Mouse (Mus musculus) liver, embryonic 14.5 days (tissue): Measurements from ENCODE around the gene Myrip. TPM values are rescaled to one million over a fixed set of nuclear protein-coding genes. Genes with fewer than 3 reads are reported as not detected.

Experiments
- ATAC-seq: fragments of 200-750 bp; cut with Nextera tagmentation; 2 replicates; pipeline ENCODE4 v1.8.0; 2017; ENCODE audit warnings: moderate number of reproducible peaks, mild to moderate bottlenecking, moderate library complexity; ENCODE audit not compliant: insufficient read depth
- DNase-seq, 3 experiments: peaks; one replicate each; pipeline ENCODE4 v3.0.0-alpha.2; 2012 to 2013; ENCODE audit warnings: low read depth in 3 of 3, low spot score in 3 of 3
- H3K27ac ChIP-seq: fragments of 300-500 bp; sonication (generic); 2 replicates; pipeline ENCODE4 v1.5.1; 2014; ENCODE audit warnings: moderate library complexity, mild to moderate bottlenecking, control low read depth, inconsistent platforms
- H3K27me3 ChIP-seq: fragments of 300-500 bp; sonication (generic); 2 replicates; pipeline ENCODE4 v1.6.1; 2014; ENCODE audit warnings: mild to moderate bottlenecking, low read length, moderate library complexity; ENCODE audit not compliant: control insufficient read depth, insufficient read depth
- H3K36me3 ChIP-seq: fragments of 300-500 bp; sonication (generic); replicated peaks from 2 replicates; pipeline ENCODE4 v1.6.1; 2014; ENCODE audit warnings: low read depth; ENCODE audit not compliant: control insufficient read depth, insufficient read depth
- H3K4me1 ChIP-seq, 2 experiments: fragments of 200-500 bp in 1 of 2; fragments of 300-500 bp in 1 of 2; sonication (generic) in 1 of 2; replicated peaks; 2 replicates each; pipeline ENCODE4 v1.6.1; 2012 to 2014; ENCODE audit warnings: antibody characterized with exemption in 1 of 2, inconsistent platforms in 1 of 2, low read length in 1 of 2; ENCODE audit not compliant: control insufficient read depth in 2 of 2, insufficient read depth in 2 of 2
- H3K4me2 ChIP-seq: fragments of 300-500 bp; sonication (generic); 2 replicates; pipeline ENCODE4 v1.6.1; 2014; ENCODE audit warnings: low read depth, mild to moderate bottlenecking, control low read depth, moderate library complexity
- H3K4me3 ChIP-seq, 2 experiments: fragments of 200-500 bp in 1 of 2; fragments of 300-500 bp in 1 of 2; sonication (generic) in 1 of 2; 2 replicates each; pipeline ENCODE4 v1.5.1; 2012 to 2014; ENCODE audit warnings: low read depth in 2 of 2, low read length in 2 of 2, mild to moderate bottlenecking in 2 of 2, control low read depth in 1 of 2, inconsistent platforms in 1 of 2, moderate library complexity in 1 of 2; ENCODE audit not compliant: insufficient read depth in 1 of 2
- H3K9ac ChIP-seq: fragments of 300-500 bp; sonication (generic); replicated peaks from 2 replicates; pipeline ENCODE4 v1.6.1; 2014; ENCODE audit warnings: mild to moderate bottlenecking, control low read depth, moderate library complexity
- H3K9me3 ChIP-seq: fragments of 300-500 bp; sonication (generic); 2 replicates; pipeline ENCODE4 v1.6.1; 2016; ENCODE audit warnings: low read length, mixed read lengths; ENCODE audit not compliant: control insufficient read depth
- CTCF ChIP-seq: IDR thresholded peaks from 2 replicates; pipeline ENCODE4 v1.5.1; 2016; ENCODE audit warnings: antibody characterized with exemption, low read depth, control low read depth
- EP300 ChIP-seq: IDR thresholded peaks from 2 replicates; pipeline ENCODE4 v1.6.1; 2016; ENCODE audit warnings: antibody characterized with exemption, low read depth
- WGBS: fragments of 180-500 bp; shearing (Covaris S2); extraction: QIAGEN DNeasy Blood & Tissue Kit; methylation state at CpG from one replicate; pipeline ENCODE4 v1.1.7; 2014; ENCODE audit not compliant: insufficient replicate concordance; 5-methylcytosine and 5-hydroxymethylcytosine counted together
- polyA plus RNA-seq, 2 experiments: library from polyadenylated mRNA; depleted of rRNA in 1 of 2; stranded (reverse) in 1 of 2; unstranded in 1 of 2; fragments of >200 nt; fragmentation: Nextera tagmentation in 1 of 2; extraction: Ambion mirVana in 1 of 2; gene quantifications; 2 replicates each; pipeline versions ENCODE4 v1.2.1 to v1.2.3; 2012 to 2014

Myrip gene
- polyA plus RNA-seq, 2 experiments, result 0.02 to 0.18 TPM

DNA sequence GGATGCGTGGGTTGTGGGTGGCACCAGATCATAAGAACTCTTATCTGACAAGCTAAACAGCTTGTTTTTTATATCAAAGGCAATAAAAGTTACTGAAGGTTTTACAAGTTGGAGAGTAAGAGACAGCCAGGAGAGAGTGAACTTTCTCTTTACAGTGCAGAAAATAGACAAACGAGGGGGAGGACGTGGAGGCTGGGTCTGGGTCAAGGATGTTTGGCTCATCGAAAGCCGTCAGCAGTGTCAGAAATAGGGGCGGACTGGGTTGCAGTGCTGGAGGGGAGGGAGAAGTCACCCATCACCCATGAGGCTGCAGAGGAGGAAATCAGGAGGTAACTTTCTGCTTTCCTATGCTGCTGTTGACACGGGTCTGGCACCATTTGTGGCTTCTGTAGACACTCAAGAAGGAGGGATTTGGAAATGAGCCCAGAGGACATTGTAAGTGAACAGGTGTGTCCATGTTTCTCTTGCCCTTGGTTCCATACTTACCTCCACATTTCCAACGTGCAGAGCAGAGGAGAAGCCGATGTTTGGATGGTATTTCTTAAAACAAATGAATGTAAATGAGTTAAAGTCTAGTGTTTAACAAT lies 18.8 kb upstream of the Myrip start:
- H3K4me1 ChIP-seq, result no peaks in the 10 kb centered on the region
- TF ChIP-seq EP300 (no peak), CTCF (no peak)
- H3K9me3 ChIP-seq, result no peaks in the 10 kb centered on the region
- H3K4me2 ChIP-seq, result no peak overlapping the region
- no peaks in the 10 kb centered on the region for H3K36me3 ChIP-seq
- H3K9ac ChIP-seq, result no peak overlapping the region
- no peak overlapping the region for H3K4me3 ChIP-seq
- ATAC-seq (no peak), DNase-seq (no peak)
- WGBS, result 57% methylated on average over 9 of the region's 9 CpGs
- no peaks in the 10 kb centered on the region for H3K27me3 ChIP-seq
- H3K27ac ChIP-seq, result no peak overlapping the region

DNA sequence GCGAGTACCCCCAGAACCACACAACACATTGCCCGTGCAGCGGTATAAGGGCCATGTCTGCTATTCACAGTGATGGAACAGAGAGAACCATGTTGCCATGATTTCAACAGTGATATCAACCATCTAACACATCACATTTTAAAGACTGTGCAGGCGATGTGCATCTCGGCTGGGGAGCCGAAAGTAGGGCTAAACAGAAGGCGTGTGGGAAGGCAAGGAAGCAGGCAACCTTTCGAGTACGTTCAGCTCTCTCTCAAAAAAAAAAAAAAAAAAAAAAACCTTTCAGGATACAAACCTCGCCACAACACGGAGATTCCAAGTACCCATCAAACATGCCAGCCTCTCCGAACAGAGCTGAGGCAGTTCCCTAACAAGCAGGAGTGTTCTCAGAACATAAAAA lies 17.8 kb upstream of the Myrip start:
- no peak for TF ChIP-seq EP300
- H3K4me3 ChIP-seq, result no peak overlapping the region
- no peak overlapping the region for H3K9ac ChIP-seq
- no peak overlapping the region for H3K4me2 ChIP-seq
- ATAC-seq (no peak), DNase-seq (no peak)
- no peaks in the 10 kb centered on the region for H3K27me3 ChIP-seq
- H3K27ac ChIP-seq, result no peak overlapping the region
- H3K9me3 ChIP-seq, result no peaks in the 10 kb centered on the region
- WGBS, result 68% methylated on average over 12 of the region's 12 CpGs
- no peaks in the 10 kb centered on the region for H3K36me3 ChIP-seq
- H3K4me1 ChIP-seq, result no peaks in the 10 kb centered on the region

DNA sequence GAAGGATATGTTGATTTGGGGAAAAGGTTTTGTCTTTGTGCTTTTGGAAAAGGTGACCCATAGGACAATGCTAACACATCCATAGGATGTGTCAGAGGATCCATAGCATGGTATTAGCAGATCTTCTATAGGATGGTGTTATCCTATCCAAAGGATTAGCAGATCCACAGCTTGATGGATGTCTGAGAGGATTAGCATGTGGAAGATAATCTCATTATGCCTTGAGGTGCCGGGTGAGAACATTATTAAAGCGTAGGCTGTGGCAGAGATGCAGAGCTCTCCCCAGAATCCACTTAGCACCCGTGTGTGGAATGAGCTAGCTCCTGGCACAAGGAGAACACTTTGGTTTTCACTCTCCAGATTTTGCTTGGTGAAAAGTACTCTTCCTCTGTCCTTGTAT lies 13.3 kb upstream of the Myrip start:
- DNase-seq (no peak), ATAC-seq (no peak)
- Histone ChIP-seq H3K9me3 (no peaks in the 10 kb centered on the region), H3K36me3 (no peaks in the 10 kb centered on the region), H3K4me3 (no peak overlapping the region), H3K27me3 (no peaks in the 10 kb centered on the region), H3K4me2 (no peak overlapping the region), H3K9ac (no peak overlapping the region), H3K4me1 (no peaks in the 10 kb centered on the region), H3K27ac (no peak overlapping the region)
- 19% methylated on average over 3 of the region's 3 CpGs for WGBS
- TF ChIP-seq CTCF (no peak), EP300 (no peak)

DNA sequence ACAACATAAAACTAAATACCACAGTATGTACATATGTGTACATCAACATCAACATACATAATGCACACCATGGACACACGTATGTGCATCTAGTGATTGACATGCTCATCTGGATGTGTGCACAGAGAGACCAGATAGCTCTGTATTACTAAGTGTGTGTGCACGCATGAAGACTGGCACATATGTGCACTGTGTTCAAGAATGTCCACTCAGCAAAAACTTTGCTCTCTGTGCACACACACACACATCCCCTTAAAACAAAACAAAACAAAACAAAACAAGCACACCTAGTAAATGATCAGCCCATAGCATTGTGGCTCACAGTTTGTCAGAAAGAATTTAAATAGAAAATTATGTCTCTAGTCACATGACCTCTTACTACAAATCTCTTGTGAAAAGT lies 10.9 kb upstream of the Myrip start:
- Histone ChIP-seq H3K27me3 (no peaks in the 10 kb centered on the region), H3K9me3 (no peaks in the 10 kb centered on the region), H3K36me3 (no peaks in the 10 kb centered on the region), H3K4me2 (no peak overlapping the region), H3K27ac (no peak overlapping the region), H3K4me3 (no peak overlapping the region), H3K9ac (no peak overlapping the region), H3K4me1 (no peaks in the 10 kb centered on the region)
- TF ChIP-seq CTCF, result no peak
- TF ChIP-seq EP300, result no peak
- no peak for ATAC-seq
- WGBS, result 64% methylated on average over 2 of the region's 2 CpGs
- DNase-seq, result no peak

DNA sequence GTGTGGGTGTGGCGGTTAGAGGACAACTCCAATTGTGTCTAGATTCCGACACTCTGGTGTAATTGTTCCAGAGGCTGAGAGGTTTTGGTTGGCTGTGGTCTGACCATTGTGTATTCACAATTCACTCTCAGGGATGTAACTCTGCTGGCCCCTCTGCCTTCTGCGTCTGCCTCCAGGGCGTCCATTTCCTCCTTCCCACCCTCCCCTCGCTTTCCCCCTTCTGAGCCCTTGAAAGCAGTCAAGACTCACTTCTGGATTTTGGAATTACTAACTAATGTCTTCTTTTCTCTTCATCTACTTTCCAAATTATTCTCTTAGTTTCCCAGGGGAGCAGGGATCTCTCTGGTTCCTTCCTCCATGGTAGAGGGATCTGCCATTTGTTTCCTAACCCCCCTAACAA lies 8.8 kb upstream of the Myrip start:
- Histone ChIP-seq H3K9ac (no peak overlapping the region), H3K9me3 (no peaks in the 10 kb centered on the region), H3K36me3 (no peaks in the 10 kb centered on the region), H3K4me1 (no peaks in the 10 kb centered on the region), H3K27me3 (no peaks in the 10 kb centered on the region), H3K4me3 (no peak overlapping the region), H3K4me2 (no peak overlapping the region), H3K27ac (no peak overlapping the region)
- no peak for TF ChIP-seq CTCF
- no peak for TF ChIP-seq EP300
- DNase-seq (no peak), ATAC-seq (no peak)
- WGBS, result 46% methylated on average over 5 of the region's 5 CpGs
